Mouse (Mus musculus) MEL (cell line): ENCODE results near the gene Ttc34. TPM values are rescaled to one million over a fixed set of nuclear protein-coding genes. Genes with fewer than 3 reads are reported as not detected.

ENCODE experiments used
- DNase-seq: peaks from one replicate; pipeline ENCODE4 v3.0.0; 2011; ENCODE audit warnings: low read depth, low spot score
- H3K27ac ChIP-seq: 2 replicates; pipeline ENCODE4 v1.5.1; 2012; ENCODE audit warnings: low read depth, mild to moderate bottlenecking, control low read depth, low read length, moderate library complexity; ENCODE audit not compliant: control insufficient read depth
- H3K27me3 ChIP-seq, 2 experiments: fragments of 150-350 bp in 1 of 2; sonication (generic) in 1 of 2; 2 replicates each; pipeline ENCODE4 v1.6.1; 2012; ENCODE audit warnings: low read length in 2 of 2, mild to moderate bottlenecking in 2 of 2, improper control_type of control experiment in 1 of 2, moderate library complexity in 1 of 2; ENCODE audit not compliant: insufficient read depth in 2 of 2, control insufficient read depth in 1 of 2
- H3K36me3 ChIP-seq, 2 experiments: 2 replicates each; pipeline ENCODE4 v1.6.1; 2012 to 2014; ENCODE audit warnings: low read length in 2 of 2, improper control_type of control experiment in 1 of 2, inconsistent platforms in 1 of 2, mild to moderate bottlenecking in 1 of 2; ENCODE audit not compliant: insufficient read depth in 2 of 2, control insufficient read depth in 1 of 2
- H3K4me1 ChIP-seq, 2 experiments: fragments of 150-350 bp in 1 of 2; sonication (generic) in 1 of 2; 2 replicates each; pipeline ENCODE4 v1.6.1; 2012; ENCODE audit warnings: low read length in 2 of 2, improper control_type of control experiment in 1 of 2, mild to moderate bottlenecking in 1 of 2; ENCODE audit not compliant: insufficient read depth in 2 of 2, control insufficient read depth in 1 of 2
- H3K4me3 ChIP-seq, 2 experiments: fragments of 150-350 bp in 1 of 2; sonication (generic) in 1 of 2; 2 replicates each; pipeline ENCODE4 v1.5.1; 2012; ENCODE audit warnings: low read depth in 2 of 2, low read length in 2 of 2, mild to moderate bottlenecking in 2 of 2, moderate library complexity in 2 of 2, control low read depth in 1 of 2, improper control_type of control experiment in 1 of 2; ENCODE audit not compliant: control insufficient read depth in 1 of 2, insufficient read depth in 1 of 2
- H3K79me2 ChIP-seq: 2 replicates; pipeline ENCODE4 v1.6.1; 2012; ENCODE audit warnings: mild to moderate bottlenecking, low read length, moderate library complexity; ENCODE audit not compliant: control insufficient read depth, poor library complexity, insufficient read depth
- H3K9ac ChIP-seq: 2 replicates; pipeline ENCODE4 v1.6.1; 2012; ENCODE audit warnings: low read depth, mild to moderate bottlenecking, control low read depth, low read length, moderate library complexity; ENCODE audit not compliant: control insufficient read depth, poor library complexity, severe bottlenecking
- H3K9me3 ChIP-seq: fragments of 150-350 bp; sonication (generic); replicated peaks from 2 replicates; pipeline ENCODE4 v1.6.1; 2012; ENCODE audit warnings: mild to moderate bottlenecking, low read length, improper control_type of control experiment, moderate library complexity; ENCODE audit not compliant: insufficient read depth
- BHLHE40 ChIP-seq: IDR thresholded peaks from 2 replicates; pipeline ENCODE4 v1.6.1; 2012; ENCODE audit warnings: low read depth, mild to moderate bottlenecking, inconsistent platforms, low read length, improper control_type of control experiment, borderline replicate concordance
- CHD1 ChIP-seq: IDR thresholded peaks from 2 replicates; pipeline ENCODE4 v1.6.1; 2012; ENCODE audit warnings: low read depth, mild to moderate bottlenecking, inconsistent platforms, low read length, improper control_type of control experiment
- CHD2 ChIP-seq: IDR thresholded peaks from 2 replicates; pipeline ENCODE4 v1.6.1; 2011; ENCODE audit warnings: low read length, improper control_type of control experiment
- CTCF ChIP-seq, 3 experiments: IDR thresholded peaks in 2 of 3; conservative IDR thresholded peaks in 1 of 3; 2 replicates each; pipeline ENCODE4 v1.5.1; 2011 to 2012; ENCODE audit warnings: low read length in 3 of 3, low read depth in 2 of 3, mild to moderate bottlenecking in 2 of 3, improper control_type of control experiment in 1 of 3, inconsistent platforms in 1 of 3, mixed read lengths in 1 of 3, moderate library complexity in 1 of 3; ENCODE audit not compliant: control insufficient read depth in 1 of 3, insufficient read depth in 1 of 3, poor library complexity in 1 of 3, severe bottlenecking in 1 of 3
- E2F4 ChIP-seq: IDR thresholded peaks from 2 replicates; pipeline ENCODE4 v1.6.1; 2011; ENCODE audit warnings: low read depth, low read length, improper control_type of control experiment, borderline replicate concordance
- ELF1 ChIP-seq: IDR thresholded peaks from 2 replicates; pipeline ENCODE4 v1.6.1; 2014; ENCODE audit warnings: low read depth, mild to moderate bottlenecking, inconsistent platforms, low read length, improper control_type of control experiment, moderate library complexity
- EP300 ChIP-seq, 2 experiments: IDR thresholded peaks; 2 replicates each; pipeline ENCODE4 v1.6.1; 2011; ENCODE audit warnings: improper control_type of control experiment in 2 of 2, low read length in 2 of 2, low read depth in 1 of 2, mild to moderate bottlenecking in 1 of 2
- GABPA ChIP-seq: IDR thresholded peaks from 2 replicates; pipeline ENCODE4 v1.6.1; 2012; ENCODE audit warnings: low read depth, mild to moderate bottlenecking, inconsistent platforms, low read length, improper control_type of control experiment, moderate library complexity
- HCFC1 ChIP-seq: IDR thresholded peaks from 2 replicates; pipeline ENCODE4 v1.6.1; 2012; ENCODE audit warnings: low read depth, mild to moderate bottlenecking, inconsistent platforms, low read length, improper control_type of control experiment, moderate library complexity
- MAZ ChIP-seq: IDR thresholded peaks from 2 replicates; pipeline ENCODE4 v1.6.1; 2012; ENCODE audit warnings: low read depth, mild to moderate bottlenecking, inconsistent platforms, low read length, improper control_type of control experiment
- MEF2A ChIP-seq: IDR thresholded peaks from 2 replicates; pipeline ENCODE4 v1.6.1; 2014; ENCODE audit warnings: low read depth, mild to moderate bottlenecking, inconsistent platforms, low read length, improper control_type of control experiment; ENCODE audit not compliant: poor library complexity, insufficient replicate concordance, severe bottlenecking; ENCODE audit errors: extremely low read depth
- MXI1 ChIP-seq: IDR thresholded peaks from 2 replicates; pipeline ENCODE4 v1.6.1; 2011; ENCODE audit warnings: mild to moderate bottlenecking, low read depth, low read length, improper control_type of control experiment
- MYC ChIP-seq: IDR thresholded peaks from 2 replicates; pipeline ENCODE4 v1.6.1; 2011; ENCODE audit warnings: low read depth, mild to moderate bottlenecking, low read length, improper control_type of control experiment, moderate library complexity
- NELFE ChIP-seq: IDR thresholded peaks from 2 replicates; pipeline ENCODE4 v1.6.1; 2011; ENCODE audit warnings: low read depth, low read length, improper control_type of control experiment
- NRF1 ChIP-seq: IDR thresholded peaks from 2 replicates; pipeline ENCODE4 v1.6.1; 2014; ENCODE audit warnings: low read depth, mild to moderate bottlenecking, inconsistent platforms, low read length, improper control_type of control experiment, moderate library complexity; ENCODE audit not compliant: poor library complexity, insufficient read depth, severe bottlenecking
- POLR2A ChIP-seq, 2 experiments: IDR thresholded peaks; 2 replicates each; pipeline ENCODE4 v1.6.1; 2011 to 2012; ENCODE audit warnings: low read length in 2 of 2, mild to moderate bottlenecking in 2 of 2, control low read depth in 1 of 2, improper control_type of control experiment in 1 of 2, low read depth in 1 of 2, moderate library complexity in 1 of 2; ENCODE audit not compliant: control insufficient read depth in 1 of 2, insufficient read depth in 1 of 2, poor library complexity in 1 of 2
- POLR2AphosphoS2 ChIP-seq: IDR thresholded peaks from 2 replicates; pipeline ENCODE4 v1.6.1; 2011; ENCODE audit warnings: low read length, improper control_type of control experiment
- POLR2AphosphoS5 ChIP-seq: IDR thresholded peaks from 2 replicates; pipeline ENCODE4 v1.6.1; 2012; ENCODE audit warnings: low read depth, borderline replicate concordance, mild to moderate bottlenecking, inconsistent platforms, low read length, moderate library complexity, mixed read lengths
- RCOR1 ChIP-seq: IDR thresholded peaks from 2 replicates; pipeline ENCODE4 v1.6.1; 2012; ENCODE audit warnings: low read depth, mild to moderate bottlenecking, inconsistent platforms, low read length, improper control_type of control experiment
- SIN3A ChIP-seq: IDR thresholded peaks from 2 replicates; pipeline ENCODE4 v1.6.1; 2012; ENCODE audit warnings: low read length, improper control_type of control experiment, inconsistent platforms
- SMC3 ChIP-seq: IDR thresholded peaks from 2 replicates; pipeline ENCODE4 v1.6.1; 2011; ENCODE audit warnings: low read depth, low read length, improper control_type of control experiment
- TBP ChIP-seq: IDR thresholded peaks from 2 replicates; pipeline ENCODE4 v1.8.0; 2011; ENCODE audit warnings: low read depth, low read length, improper control_type of control experiment
- TCF12 ChIP-seq: IDR thresholded peaks from 2 replicates; pipeline ENCODE4 v1.6.1; 2014; ENCODE audit warnings: low read depth, mild to moderate bottlenecking, inconsistent platforms, low read length, improper control_type of control experiment, moderate library complexity
- UBTF ChIP-seq: IDR thresholded peaks from 2 replicates; pipeline ENCODE4 v1.6.1; 2012; ENCODE audit warnings: low read depth, mild to moderate bottlenecking, inconsistent platforms, low read length, improper control_type of control experiment, moderate library complexity, borderline replicate concordance; ENCODE audit not compliant: insufficient read depth
- USF2 ChIP-seq, 2 experiments: IDR thresholded peaks; 2 replicates each; pipeline ENCODE4 v1.6.1; 2011 to 2012; ENCODE audit warnings: improper control_type of control experiment in 2 of 2, low read length in 2 of 2, borderline replicate concordance in 1 of 2, inconsistent platforms in 1 of 2, low read depth in 1 of 2, mild to moderate bottlenecking in 1 of 2; ENCODE audit not compliant: insufficient read depth in 1 of 2
- ZC3H11A ChIP-seq: IDR thresholded peaks from 2 replicates; pipeline ENCODE4 v1.6.1; 2012; ENCODE audit warnings: low read depth, mild to moderate bottlenecking, inconsistent platforms, low read length, improper control_type of control experiment
- ZMIZ1 ChIP-seq: IDR thresholded peaks from 2 replicates; pipeline ENCODE4 v1.6.1; 2012; ENCODE audit warnings: low read depth, mild to moderate bottlenecking, inconsistent platforms, low read length, improper control_type of control experiment, moderate library complexity
- polyA plus RNA-seq, 2 experiments: library from polyadenylated mRNA; stranded (reverse) in 1 of 2; unstranded in 1 of 2; fragments of >175 nt in 1 of 2; fragments of >200 nt in 1 of 2; gene quantifications; 2 replicates each; pipeline versions ENCODE4 v1.2.1 to v1.2.4; 2012; ENCODE audit warnings: low replicate concordance in 2 of 2, low read depth in 1 of 2; ENCODE audit not compliant: insufficient read length in 2 of 2, insufficient read depth in 1 of 2, missing spikeins in 1 of 2
- total RNA-seq: library from RNA; depleted of rRNA; stranded (reverse); fragments of 300-350 nt; gene quantifications from 2 replicates; pipeline ENCODE4 v1.2.3, GENCODE M21; 2012

Ttc34 gene
- total and polyA plus RNA-seq, 3 experiments = not detected

GRCm38 (mm10) chr4:154866391-154866790 is 29.1 kb downstream of the Ttc34 start:
- no peaks in the 10 kb centered on the region for H3K79me2 ChIP-seq
- no peaks in the 10 kb centered on the region; a peak in 1 of 4 replicates for H3K27me3 ChIP-seq
- no peak for DNase-seq
- peaks cover 0 to 4% of the 10 kb centered on the region in 2 experiments; a peak in 2 of 4 replicates for H3K4me1 ChIP-seq
- no peak overlapping the region for H3K9ac ChIP-seq
- H3K4me3 ChIP-seq = no peak overlapping the region
- no peaks in the 10 kb centered on the region for H3K36me3 ChIP-seq
- TF ChIP-seq POLR2AphosphoS5 = no peak
- no peak for TF ChIP-seq TCF12
- no peak for TF ChIP-seq HCFC1
- no peak for TF ChIP-seq SMC3
- no peak for TF ChIP-seq CHD2
- no peak for TF ChIP-seq UBTF
- no peak for TF ChIP-seq ZC3H11A
- no peak for TF ChIP-seq BHLHE40
- no peak for TF ChIP-seq ZMIZ1
- no peak for TF ChIP-seq ELF1
- TF ChIP-seq MXI1 = no peak
- TF ChIP-seq RCOR1 = no peak
- no peak for TF ChIP-seq NELFE
- TF ChIP-seq EP300 (IDR thresholded peaks at IDR 0.05; ENCODE audit: low read depth in 1 of 2, low read length in 2 of 2) = no peak
- TF ChIP-seq MAZ = no peak
- TF ChIP-seq TBP = no peak
- no peak for TF ChIP-seq CTCF (IDR thresholded peaks at IDR 0.05 in 2 of 3, conservative IDR thresholded peaks at IDR 0.05 in 1 of 3; ENCODE audit: control insufficient read depth in 1 of 3, insufficient read depth in 1 of 3, low read depth in 2 of 3, low read length in 3 of 3, poor library complexity in 1 of 3, severe bottlenecking in 1 of 3)
- TF ChIP-seq MYC = no peak
- no peak for TF ChIP-seq NRF1
- no peak for TF ChIP-seq USF2 (IDR thresholded peaks at IDR 0.05; ENCODE audit: borderline replicate concordance in 1 of 2, insufficient read depth in 1 of 2, low read depth in 1 of 2, low read length in 2 of 2)
- TF ChIP-seq, all 39 proteins: peak for 0
- no peak overlapping the region for H3K27ac ChIP-seq
- no peaks in the 10 kb centered on the region for H3K9me3 ChIP-seq

GRCm38 (mm10) chr4:154867257-154867656 is 30.0 kb downstream of the Ttc34 start:
- DNase-seq = no peak
- Histone ChIP-seq H3K36me3 (no peaks in the 10 kb centered on the region), H3K27me3 (no peaks in the 10 kb centered on the region), H3K4me1 (peaks cover 0 to 4% of the 10 kb centered on the region in 2 experiments; a peak in 2 of 4 replicates), H3K9ac (no peak overlapping the region), H3K79me2 (no peaks in the 10 kb centered on the region), H3K9me3 (no peaks in the 10 kb centered on the region), H3K27ac (no peak overlapping the region), H3K4me3 (no peak overlapping the region)
- TF ChIP-seq MEF2A = no peak
- TF ChIP-seq CHD2 = no peak
- no peak for TF ChIP-seq EP300 (IDR thresholded peaks at IDR 0.05; ENCODE audit: low read depth in 1 of 2, low read length in 2 of 2)
- no peak for TF ChIP-seq CHD1
- no peak for TF ChIP-seq POLR2A (IDR thresholded peaks at IDR 0.05; ENCODE audit: control insufficient read depth in 1 of 2, insufficient read depth in 1 of 2, low read depth in 1 of 2, low read length in 2 of 2, poor library complexity in 1 of 2)
- TF ChIP-seq POLR2AphosphoS2 = no peak
- no peak for TF ChIP-seq NRF1
- no peak for TF ChIP-seq USF2 (IDR thresholded peaks at IDR 0.05; ENCODE audit: borderline replicate concordance in 1 of 2, insufficient read depth in 1 of 2, low read depth in 1 of 2, low read length in 2 of 2)
- TF ChIP-seq GABPA = no peak
- no peak for TF ChIP-seq NELFE
- no peak for TF ChIP-seq E2F4
- no peak for TF ChIP-seq SIN3A
